Mouse (Mus musculus) layer of hippocampus, postnatal 36 days (tissue): ENCODE results near the gene Vmn1r158. TPM values are rescaled to one million over a fixed set of nuclear protein-coding genes. Genes with fewer than 3 reads are reported as not detected.
"Not testable (repeated sequence)": the region's sequence is repeated elsewhere in the genome, so short reads cannot be mapped to it uniquely, and the experiment has no call there.

Experiments
- DNase-seq, 2 experiments: peaks; one replicate each; pipeline ENCODE4 v3.0.0; 2022
- total RNA-seq, 2 experiments: library from RNA; stranded (reverse); gene quantifications; 2 replicates each; pipeline ENCODE4 v1.2.3; 2021

Vmn1r158 gene
- total RNA-seq, result not detected

GRCm38 (mm10) chr7:22790682-22791081, at the start of gene Vmn1r158:
Gene Vmn1r158 (minus strand): TSS chr7:22790782.
- DNase-seq, result not testable (repeated sequence)

GRCm38 (mm10) chr7:22775981-22776380, 14.6 kb downstream of the Vmn1r158 start:
- DNase-seq, result not testable (repeated sequence)

- DNase-seq, result not testable (repeated sequence)
Observed at GRCm38 (mm10) chr7:22761397-22761796, 29.2 kb downstream of the Vmn1r158 start, which contains the start of gene Vmn1r157. Gene Vmn1r157 (plus strand): TSS chr7:22761697.

Other genes starting within 250 kb of the Vmn1r158 start
- gene Gm4201, start 225.4 kb downstream of the Vmn1r158 start, total RNA-seq, result not detected
- not detected for gene Gm4565, start 202.7 kb downstream of the Vmn1r158 start, total RNA-seq
- gene Vmn1r155, start 132.8 kb downstream of the Vmn1r158 start, total RNA-seq, result not detected
- gene Gm8693, start 98.5 kb downstream of the Vmn1r158 start, total RNA-seq, result not detected
- not detected for gene Gm4567, start 71.1 kb downstream of the Vmn1r158 start, total RNA-seq
- not detected for gene Vmn1r157, start 29.1 kb downstream of the Vmn1r158 start, total RNA-seq
- gene Vmn1r159, start 52.8 kb upstream of the Vmn1r158 start, total RNA-seq, result not detected
- not detected for gene Vmn1r160, start 80.4 kb upstream of the Vmn1r158 start, total RNA-seq
- gene Gm4214, start 193.9 kb upstream of the Vmn1r158 start, total RNA-seq, result not detected
- not detected for gene Gm4216, start 229.1 kb upstream of the Vmn1r158 start, total RNA-seq